Mouse (Mus musculus) T-cell, adult 66 days (primary cell): ENCODE data around the gene Clcnkb. TPM values are rescaled to one million over a fixed set of nuclear protein-coding genes. Genes with fewer than 3 reads are reported as not detected.

ENCODE experiments used
- total RNA-seq, 2 experiments: library from RNA; stranded (reverse); gene quantifications; 3 replicates in 1 of 2; 4 replicates in 1 of 2; pipeline ENCODE4 v1.2.4; 2023

Gene Clcnkb
- total RNA-seq = not detected

DNA sequence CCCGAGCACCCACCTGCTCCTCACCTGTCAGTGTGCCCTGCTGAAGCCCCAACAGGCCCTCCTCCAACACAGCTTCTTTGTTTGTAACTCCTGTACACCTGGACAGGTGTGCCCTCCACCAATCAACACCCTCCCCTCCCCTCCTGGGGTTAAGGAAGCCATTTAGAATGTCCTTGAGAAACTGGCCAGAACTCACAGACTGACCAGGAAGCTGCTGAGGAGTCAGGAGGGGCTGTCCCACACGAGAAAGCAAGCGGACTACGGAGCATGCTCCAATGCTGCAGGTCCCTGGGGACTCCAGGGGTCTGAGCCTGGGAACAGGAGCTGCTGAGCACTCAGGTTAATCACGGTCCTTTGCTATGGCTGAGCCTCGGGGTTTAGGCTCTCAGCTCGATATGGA, at the start of gene Clcnkb:
Gene Clcnkb, minus strand, starts transcription at position 91 of the 400 bp plus-strand sequence.

DNA sequence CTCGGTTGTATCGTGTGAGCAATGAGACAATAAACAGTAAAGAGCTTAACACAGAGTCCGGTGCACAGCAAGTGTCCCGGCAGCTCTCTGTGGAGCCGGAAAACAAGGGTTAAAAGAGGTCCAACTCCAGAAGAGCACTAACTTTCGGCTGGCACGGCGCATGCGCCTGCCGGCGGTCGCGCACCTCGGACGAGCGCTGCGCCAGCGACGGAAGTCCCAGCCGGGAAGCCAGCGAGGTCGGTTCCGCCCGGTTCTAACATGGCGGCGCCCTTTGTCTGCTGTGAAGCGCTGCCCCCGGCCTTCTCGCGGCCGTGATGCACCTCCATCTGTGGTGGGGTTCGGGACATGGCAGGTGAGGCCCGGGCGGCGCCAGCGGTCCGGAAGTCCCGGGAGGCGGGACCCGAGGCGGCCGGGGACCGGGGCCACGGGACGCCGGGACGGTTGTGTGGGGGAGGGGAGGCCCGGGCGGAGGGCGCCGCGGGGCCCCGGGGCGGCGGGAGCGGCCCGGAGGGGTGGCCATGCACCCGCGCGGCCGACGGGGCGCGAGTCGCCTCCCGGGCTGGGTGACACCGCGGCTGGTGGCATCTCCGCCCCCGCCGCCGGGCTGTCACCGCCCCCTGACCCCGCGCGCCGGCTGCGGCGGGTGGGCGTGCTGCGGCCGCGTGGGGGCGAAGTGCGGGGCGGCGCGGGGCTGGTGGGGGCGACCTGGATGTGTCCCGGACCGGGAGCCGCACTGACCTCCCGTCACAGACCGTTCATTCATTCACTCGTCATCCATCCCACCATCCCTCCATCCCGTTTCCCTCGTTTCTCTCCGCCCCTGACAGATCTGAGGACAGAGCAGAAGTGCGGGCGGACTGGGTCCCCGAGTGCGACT, 28.9 kb upstream of the Clcnkb start, which contains the start of gene Zbtb17:
Gene Zbtb17, plus strand, starts transcription at position 204 of the 877 bp plus-strand sequence.

DNA sequence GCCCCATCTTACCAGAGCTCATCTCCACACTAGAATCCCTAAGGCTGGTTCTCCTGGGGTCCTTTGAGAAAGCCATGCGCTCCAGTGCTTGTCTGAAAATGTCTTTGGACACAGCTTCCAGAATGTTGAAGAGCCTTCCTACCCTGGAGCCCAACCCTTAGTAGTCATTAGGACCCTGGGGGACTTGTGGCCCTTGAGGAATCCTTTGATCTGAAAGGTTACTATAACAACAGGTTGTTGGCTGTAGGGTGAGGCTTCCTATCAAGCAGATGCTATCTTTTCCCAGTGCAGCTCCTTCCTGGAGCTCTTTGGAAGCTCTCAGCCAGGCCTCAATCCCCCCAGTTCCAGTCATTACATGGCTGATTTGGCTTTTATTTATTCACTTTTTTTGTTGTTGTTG, 20.2 kb upstream of the Clcnkb start, which contains the start of gene Srarp:
Gene Srarp, minus strand, starts transcription at position 132 of the 400 bp plus-strand sequence.

DNA sequence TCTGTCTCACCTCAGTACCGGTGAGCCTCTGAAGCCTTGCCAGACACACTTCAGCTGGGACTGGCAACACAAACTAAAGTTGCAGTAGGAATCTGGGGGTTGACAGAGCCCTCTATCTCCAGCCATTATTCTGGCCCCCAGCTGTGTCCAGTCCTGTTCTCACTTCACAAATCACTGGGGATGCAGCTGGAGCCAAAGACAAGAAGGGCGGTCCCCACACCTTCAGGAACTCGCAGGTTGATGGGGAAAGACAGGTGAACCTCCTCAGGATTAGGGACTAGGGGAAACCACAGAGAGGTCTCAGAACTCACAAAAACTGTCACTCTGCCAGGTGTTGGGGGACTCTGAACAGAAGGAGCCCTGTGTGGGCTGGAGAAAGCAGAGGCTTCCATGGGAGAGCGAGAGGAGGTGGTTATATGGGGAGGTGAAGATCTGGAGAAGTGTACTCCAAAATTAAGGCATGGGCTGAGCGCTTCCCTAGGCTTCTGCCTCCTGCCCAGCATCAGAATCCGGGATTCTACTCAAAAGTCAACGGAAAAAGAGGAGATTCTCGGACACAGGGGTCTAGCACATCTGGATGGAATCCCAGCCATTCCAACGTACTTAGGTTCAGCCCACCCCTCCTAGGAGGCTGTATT, 4.5 kb upstream of the Clcnkb start, which contains the start of gene Hspb7:
Gene Hspb7, plus strand, starts transcription at position 588 of the 638 bp plus-strand sequence.

DNA sequence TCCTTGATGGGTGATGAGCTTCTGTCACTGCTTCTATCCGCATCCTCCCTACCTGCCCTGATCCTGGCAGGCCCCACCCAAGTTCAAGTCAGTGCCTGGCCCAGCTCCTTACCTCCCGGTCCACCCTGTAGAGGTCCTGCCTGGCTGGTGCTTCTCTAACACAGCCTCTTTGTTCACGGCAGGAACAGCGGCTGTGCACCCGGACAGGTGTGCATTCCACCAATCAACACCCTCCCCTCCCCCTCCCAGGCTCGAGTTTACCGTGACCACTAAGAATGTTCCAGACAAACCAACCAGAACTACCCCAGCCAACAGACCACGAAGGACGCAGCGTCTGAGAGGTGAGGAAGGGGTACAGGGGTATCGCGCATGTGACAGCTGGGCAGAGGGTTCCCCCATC, 17.3 kb downstream of the Clcnkb start, which contains the start of gene Clcnka:
Gene Clcnka, minus strand, starts transcription at position 180 of the 400 bp plus-strand sequence.

DNA sequence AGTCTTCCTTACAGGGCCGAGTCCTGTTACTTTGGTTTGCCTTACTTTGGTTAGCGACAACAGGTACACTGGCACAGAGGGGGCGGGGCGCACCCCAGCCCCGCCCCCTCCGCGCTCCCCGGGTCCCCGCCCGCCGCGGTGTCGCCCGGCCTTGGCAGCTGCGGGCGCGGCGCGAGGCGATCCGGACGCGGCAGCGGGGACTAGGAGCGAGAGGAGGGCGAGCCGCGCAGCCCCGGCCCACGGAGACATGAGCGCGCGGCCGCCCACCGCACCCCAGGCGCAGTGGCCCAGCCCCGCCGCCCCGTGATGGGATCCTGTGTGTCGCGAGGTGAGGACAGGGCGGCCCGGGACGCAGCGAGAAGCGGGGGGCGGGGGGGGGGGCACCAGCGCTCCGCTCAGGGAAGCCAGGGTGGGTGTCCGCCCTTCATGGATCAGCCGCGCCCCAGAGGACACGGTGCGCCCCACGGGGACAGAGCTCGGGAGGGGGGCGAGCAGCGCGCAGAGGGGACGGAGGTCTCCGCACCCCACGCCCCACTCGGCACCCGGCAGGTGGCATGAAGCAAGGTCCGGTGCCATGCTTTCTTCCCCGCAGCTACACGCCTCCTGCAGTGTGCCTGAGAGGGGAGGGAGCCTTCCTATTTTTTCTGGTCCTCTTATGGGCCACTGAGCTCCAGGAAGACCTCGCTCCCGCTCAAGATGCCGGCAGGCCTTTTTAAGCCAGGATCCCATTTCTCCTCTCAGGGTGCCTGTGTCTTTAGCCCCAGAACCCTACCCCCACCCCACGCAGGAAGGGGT, 47.6 kb downstream of the Clcnkb start, which contains the start of gene Fam131c:
Gene Fam131c, plus strand, starts transcription at position 224 of the 795 bp plus-strand sequence.

Other genes with a start within 250 kb of the Clcnkb start
- 1 to 10 TPM; 3.1 to 5.2 TPM for gene Rsg1, start 202.1 kb downstream of the Clcnkb start, total RNA-seq
- not detected for gene Arhgef19, start 176.5 kb downstream of the Clcnkb start, total RNA-seq
- gene Epha2, start 114.8 kb downstream of the Clcnkb start, total RNA-seq = 1 to 10 TPM in 1 of 2 experiments, under 1 TPM in 1; 0.18 to 1.9 TPM
- gene Fam131c, start 47.8 kb downstream of the Clcnkb start, total RNA-seq = not detected
- gene Clcnka, start 17.3 kb downstream of the Clcnkb start, total RNA-seq = not detected
- not detected for gene Hspb7, start 4.8 kb upstream of the Clcnkb start, total RNA-seq
- gene Srarp, start 20.1 kb upstream of the Clcnkb start, total RNA-seq = not detected
- gene Zbtb17, start 28.6 kb upstream of the Clcnkb start, total RNA-seq = 10 to 100 TPM; 32.7 to 38.5 TPM
- 10 to 100 TPM; 65.3 to 77.7 TPM for gene Spen, start 122.6 kb upstream of the Clcnkb start, total RNA-seq
- gene Fblim1, start 190.1 kb upstream of the Clcnkb start, total RNA-seq = not detected
- gene Tmem82, start 202.6 kb upstream of the Clcnkb start, total RNA-seq = under 1 TPM; 0.24 to 0.44 TPM
- not detected for gene Slc25a34, start 207.8 kb upstream of the Clcnkb start, total RNA-seq
- 10 to 100 TPM; 29.4 to 42.0 TPM for gene Plekhm2, start 248.9 kb upstream of the Clcnkb start, total RNA-seq